Mouse (Mus musculus): ENCODE measurements around the gene Pla2g2c. TPM values are rescaled to one million over a fixed set of nuclear protein-coding genes. Genes with fewer than 3 reads are reported as not detected.

Pla2g2c gene
- polyA plus RNA-seq, 1 experiment from 2014 or later: 0.20 TPM

DNA sequence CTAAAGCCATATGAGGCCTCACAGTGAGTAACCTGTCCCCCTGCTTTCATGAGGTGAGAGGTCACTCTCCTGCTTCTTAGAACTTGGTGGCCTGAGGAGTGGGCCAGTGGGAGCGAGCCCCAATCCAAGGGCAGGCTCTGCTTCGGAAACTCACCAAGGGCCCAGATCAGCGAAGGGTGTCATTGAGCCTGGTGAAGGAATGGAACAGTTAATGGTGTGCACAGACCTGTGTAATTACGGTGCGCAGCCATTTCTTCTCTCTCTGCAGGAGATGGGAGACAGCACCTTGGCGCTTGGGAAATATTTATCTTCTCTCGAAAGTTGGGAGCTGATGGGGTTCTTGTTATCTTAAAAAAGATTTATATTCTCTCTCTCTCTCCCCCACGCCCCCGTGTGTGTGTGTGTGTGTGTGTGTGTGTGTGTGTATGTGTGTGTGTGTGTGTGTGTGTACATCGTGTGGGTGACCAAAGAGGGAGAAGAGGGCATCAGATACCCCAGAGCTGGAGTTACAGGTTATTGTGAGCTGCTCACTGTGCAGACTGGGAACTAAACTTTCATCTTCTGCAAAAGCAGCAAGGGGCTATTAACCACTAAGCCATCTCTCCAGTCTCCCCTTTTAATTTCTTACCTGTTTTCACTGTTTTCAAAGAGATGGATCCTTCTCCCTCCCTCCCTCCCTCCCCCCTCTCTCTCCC lies 27.3 kb upstream of the Pla2g2c start:
- Histone ChIP-seq H3K9me3 (no peaks in the 10 kb centered on the region), H3K9ac (no peak overlapping the region), H3K4me1 (0 out of 2 replicates have a peak, but pooled peaks cover 6% of the 10 kb centered on the region), H3K27me3 (replicated peaks) (peaks cover 66% of the 10 kb centered on the region), H3K27ac (replicated peaks) (no peak overlapping the region), H3K4me3 (no peak overlapping the region), H3K36me3 (no peaks in the 10 kb centered on the region), H3K4me2 (no peak overlapping the region)
- no peak for ATAC-seq (ENCODE audit: extremely low read depth, insufficient number of reproducible peaks, low FRiP score, low TSS enrichment)
- 59% methylated on average over 7 of the region's 10 CpGs for WGBS

DNA sequence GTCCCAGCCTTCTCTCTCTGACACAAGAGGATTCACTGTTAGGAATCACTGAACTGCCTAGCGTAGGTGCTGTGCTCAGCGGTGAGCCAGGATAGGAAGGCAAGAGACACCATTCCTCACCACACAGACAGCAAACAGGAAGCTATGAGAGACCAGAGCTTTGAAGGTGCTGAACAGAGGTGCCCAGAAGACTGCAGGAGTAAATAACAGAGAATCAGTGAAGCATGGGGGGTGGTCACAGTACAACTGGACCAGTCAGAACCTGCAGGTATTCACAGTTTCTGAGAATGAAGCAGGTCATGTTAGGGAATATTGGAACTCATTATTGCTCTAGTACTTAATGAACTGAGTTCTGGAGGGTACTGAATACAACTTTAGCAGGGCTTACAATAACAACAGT lies 26.3 kb upstream of the Pla2g2c start:
- WGBS: 46% methylated on average over 2 of the region's 2 CpGs
- Histone ChIP-seq H3K36me3 (no peaks in the 10 kb centered on the region), H3K9me3 (no peaks in the 10 kb centered on the region), H3K27me3 (replicated peaks) (peaks cover 64% of the 10 kb centered on the region), H3K4me3 (no peak overlapping the region), H3K4me1 (0 out of 2 replicates have a peak, but pooled peaks cover 4% of the 10 kb centered on the region), H3K9ac (no peak overlapping the region), H3K27ac (replicated peaks) (no peak overlapping the region), H3K4me2 (no peak overlapping the region)
- no peak for ATAC-seq (ENCODE audit: extremely low read depth, insufficient number of reproducible peaks, low FRiP score, low TSS enrichment)

DNA sequence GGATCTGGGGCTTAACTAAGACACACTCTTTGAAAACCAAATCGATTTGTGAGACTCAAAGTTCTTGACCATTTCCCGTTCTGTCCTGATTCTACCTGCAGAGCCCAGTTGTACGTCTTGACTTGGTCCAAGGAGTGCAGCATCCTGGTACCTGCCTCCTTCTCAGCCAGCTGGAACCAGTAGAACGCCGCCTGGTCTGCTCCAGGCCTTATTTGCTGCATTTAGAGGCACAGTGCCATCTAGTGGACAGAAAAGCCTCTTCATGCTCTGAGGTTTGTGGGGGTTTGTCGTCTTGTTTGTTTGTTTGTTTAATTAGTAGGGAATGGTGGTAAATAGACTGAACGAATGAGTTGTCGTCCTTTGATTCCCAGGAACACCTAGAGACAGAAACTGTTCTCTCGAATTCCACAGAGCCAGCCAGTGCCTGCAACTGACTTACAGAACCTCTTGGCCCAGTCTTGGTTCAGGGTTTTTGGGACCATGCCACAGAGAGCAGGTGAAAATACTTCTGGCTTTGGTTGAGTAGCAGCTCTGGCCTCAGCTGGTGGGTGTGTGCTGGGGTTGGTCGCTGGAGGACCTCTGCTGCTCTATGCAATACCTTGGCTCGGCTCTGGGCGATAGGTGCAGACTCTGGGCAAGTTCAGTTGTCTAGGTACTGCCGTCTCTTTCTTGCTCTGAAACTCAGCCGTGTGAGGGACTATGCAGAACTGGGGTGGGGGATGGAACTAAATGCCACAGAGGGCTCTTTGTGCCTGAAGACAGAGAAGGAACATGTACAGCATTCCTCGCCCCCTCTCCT lies 24.2 kb upstream of the Pla2g2c start:
- 25% methylated on average over 15 of the region's 15 CpGs for WGBS
- H3K9me3 ChIP-seq: no peaks in the 10 kb centered on the region
- no peak for ATAC-seq (ENCODE audit: extremely low read depth, insufficient number of reproducible peaks, low FRiP score, low TSS enrichment)
- H3K4me3 ChIP-seq: no peak overlapping the region
- no peak overlapping the region for H3K4me2 ChIP-seq
- no peaks in the 10 kb centered on the region for H3K4me1 ChIP-seq
- H3K9ac ChIP-seq: no peak overlapping the region
- no peaks in the 10 kb centered on the region for H3K36me3 ChIP-seq
- peaks cover 49% of the 10 kb centered on the region for H3K27me3 ChIP-seq (replicated peaks)
- H3K27ac ChIP-seq (replicated peaks): no peak overlapping the region

DNA sequence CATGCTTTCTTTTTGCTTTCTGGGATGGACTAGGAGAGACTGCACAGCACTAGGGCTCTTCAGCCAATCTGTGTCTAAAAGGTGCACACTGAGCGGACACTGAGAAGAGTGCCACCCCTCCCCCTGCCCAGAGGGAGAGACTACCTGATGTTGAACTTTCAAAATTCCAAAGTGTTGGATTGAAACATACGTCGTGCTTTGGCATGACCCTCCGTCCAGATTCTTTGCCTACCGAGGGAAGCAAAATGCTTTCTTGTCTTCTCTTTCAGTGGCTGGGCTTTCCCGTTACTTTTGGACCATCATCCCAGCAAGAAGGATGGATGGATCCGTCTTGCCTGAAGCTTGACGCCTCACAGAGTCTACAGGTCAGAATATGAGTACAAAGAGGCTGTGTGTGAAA lies 23.5 kb upstream of the Pla2g2c start:
- H3K27me3 ChIP-seq (replicated peaks): peaks cover 46% of the 10 kb centered on the region
- no peaks in the 10 kb centered on the region for H3K4me1 ChIP-seq
- H3K36me3 ChIP-seq: no peaks in the 10 kb centered on the region
- no peaks in the 10 kb centered on the region for H3K9me3 ChIP-seq
- H3K4me2 ChIP-seq: no peak overlapping the region
- H3K27ac ChIP-seq (replicated peaks): no peak overlapping the region
- 57% methylated on average over 8 of the region's 8 CpGs for WGBS
- H3K9ac ChIP-seq: no peak overlapping the region
- no peak for ATAC-seq (ENCODE audit: extremely low read depth, insufficient number of reproducible peaks, low FRiP score, low TSS enrichment)
- no peak overlapping the region for H3K4me3 ChIP-seq

DNA sequence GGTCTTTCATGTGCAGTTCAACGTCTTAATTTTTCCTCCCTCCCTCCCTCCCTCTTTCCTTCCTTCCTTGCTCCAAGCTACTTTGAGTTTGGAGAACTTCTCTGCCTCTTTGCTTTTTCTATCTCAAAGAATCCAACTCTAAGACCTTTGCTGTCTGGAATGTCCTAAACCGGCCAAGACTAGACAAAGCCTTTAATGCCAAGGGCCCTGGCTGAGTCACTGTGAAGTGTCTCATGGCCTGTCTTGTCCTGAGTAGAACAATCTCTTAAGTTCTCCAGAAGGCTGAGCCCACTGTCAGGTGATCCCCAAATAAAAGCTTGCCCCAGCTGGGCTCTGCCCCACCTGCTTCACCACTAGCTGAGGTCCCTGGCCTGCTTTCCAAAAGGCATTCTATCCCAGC lies 22.6 kb upstream of the Pla2g2c start:
- no peaks in the 10 kb centered on the region for H3K36me3 ChIP-seq
- ATAC-seq (ENCODE audit: extremely low read depth, insufficient number of reproducible peaks, low FRiP score, low TSS enrichment): no peak
- H3K4me3 ChIP-seq: no peak overlapping the region
- no peak overlapping the region for H3K27ac ChIP-seq (replicated peaks)
- H3K27me3 ChIP-seq (replicated peaks): peaks cover 42% of the 10 kb centered on the region
- no peak overlapping the region for H3K4me2 ChIP-seq
- no peaks in the 10 kb centered on the region for H3K9me3 ChIP-seq
- 68% methylated on average over 2 of the region's 2 CpGs for WGBS
- no peaks in the 10 kb centered on the region for H3K4me1 ChIP-seq
- H3K9ac ChIP-seq: no peak overlapping the region

DNA sequence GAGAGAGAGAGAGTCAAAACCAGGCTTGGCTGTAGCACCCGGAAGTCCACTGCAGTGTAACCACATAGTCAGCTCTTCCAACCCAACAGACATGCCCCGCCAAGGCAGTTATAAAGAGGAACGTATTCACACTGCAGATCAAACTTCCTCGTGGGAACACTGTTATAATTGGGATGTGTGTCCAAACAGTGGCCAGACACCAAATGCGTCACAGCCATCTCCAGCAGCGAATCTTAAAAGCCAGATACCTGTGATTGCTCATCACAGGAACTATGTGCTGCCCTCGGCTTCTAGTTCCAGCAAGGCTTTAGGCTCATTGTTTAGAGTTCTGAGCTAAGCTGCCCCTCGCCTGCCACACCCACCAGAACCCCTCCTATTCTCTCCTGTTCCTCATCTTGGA lies 22.1 kb upstream of the Pla2g2c start:
- WGBS: 63% methylated on average over 8 of the region's 8 CpGs
- ATAC-seq (ENCODE audit: extremely low read depth, insufficient number of reproducible peaks, low FRiP score, low TSS enrichment): no peak
- Histone ChIP-seq H3K9ac (no peak overlapping the region), H3K4me3 (no peak overlapping the region), H3K27me3 (replicated peaks) (peaks cover 38% of the 10 kb centered on the region), H3K9me3 (no peaks in the 10 kb centered on the region), H3K4me2 (no peak overlapping the region), H3K36me3 (no peaks in the 10 kb centered on the region), H3K27ac (replicated peaks) (no peak overlapping the region), H3K4me1 (no peaks in the 10 kb centered on the region)

DNA sequence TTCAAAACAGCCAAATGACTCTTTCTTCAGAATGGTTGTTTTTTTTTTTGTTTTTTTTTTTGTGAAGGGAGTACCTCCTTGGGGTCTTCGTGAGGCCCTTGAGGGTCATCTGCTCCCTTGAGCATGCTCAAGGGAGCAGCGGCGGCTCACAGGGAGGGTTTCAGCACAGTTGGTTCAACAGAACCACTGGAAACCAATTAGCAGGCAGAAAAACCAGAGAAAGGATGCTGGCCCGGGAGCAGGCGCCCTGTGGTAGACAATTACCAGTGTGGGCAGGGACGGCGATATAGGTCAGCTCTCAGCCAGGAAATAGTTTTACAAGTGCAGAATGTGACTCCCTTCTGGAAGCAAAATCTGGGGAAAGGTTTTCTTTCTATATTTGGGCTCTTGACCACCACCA lies 21.0 kb upstream of the Pla2g2c start:
- H3K36me3 ChIP-seq: no peaks in the 10 kb centered on the region
- H3K9me3 ChIP-seq: no peaks in the 10 kb centered on the region
- H3K4me2 ChIP-seq: no peak overlapping the region
- peaks cover 43% of the 10 kb centered on the region for H3K27me3 ChIP-seq (replicated peaks)
- no peak overlapping the region for H3K27ac ChIP-seq (replicated peaks)
- ATAC-seq (ENCODE audit: extremely low read depth, insufficient number of reproducible peaks, low FRiP score, low TSS enrichment): no peak
- WGBS: 41% methylated on average over 7 of the region's 7 CpGs
- H3K4me3 ChIP-seq: no peak overlapping the region
- H3K4me1 ChIP-seq: no peaks in the 10 kb centered on the region
- H3K9ac ChIP-seq: no peak overlapping the region

DNA sequence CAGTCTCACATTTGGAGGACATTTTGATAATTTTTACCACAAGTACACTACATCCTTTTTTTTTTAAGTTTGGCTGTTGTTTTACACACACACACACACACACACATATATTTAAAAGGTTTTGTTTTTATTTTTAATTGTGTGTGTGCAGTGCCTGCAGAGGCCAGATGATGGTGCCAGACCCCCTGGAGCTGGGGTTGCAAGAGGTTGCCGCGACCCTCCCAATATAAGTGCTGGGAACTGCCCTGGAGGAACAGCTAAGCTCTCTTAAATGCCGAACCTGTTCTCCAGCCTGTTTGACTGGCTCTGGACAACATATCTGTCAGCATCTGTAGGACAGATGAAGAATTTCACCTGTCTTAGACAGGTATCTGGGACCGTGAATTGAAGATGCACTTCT lies 20.4 kb upstream of the Pla2g2c start:
- Histone ChIP-seq H3K36me3 (no peaks in the 10 kb centered on the region), H3K4me3 (no peak overlapping the region), H3K4me1 (no peaks in the 10 kb centered on the region), H3K27ac (replicated peaks) (no peak overlapping the region), H3K27me3 (replicated peaks) (peaks cover 43% of the 10 kb centered on the region), H3K9me3 (no peaks in the 10 kb centered on the region), H3K9ac (no peak overlapping the region), H3K4me2 (no peak overlapping the region)
- WGBS: 69% methylated on average over 4 of the region's 4 CpGs
- no peak for ATAC-seq (ENCODE audit: extremely low read depth, insufficient number of reproducible peaks, low FRiP score, low TSS enrichment)

DNA sequence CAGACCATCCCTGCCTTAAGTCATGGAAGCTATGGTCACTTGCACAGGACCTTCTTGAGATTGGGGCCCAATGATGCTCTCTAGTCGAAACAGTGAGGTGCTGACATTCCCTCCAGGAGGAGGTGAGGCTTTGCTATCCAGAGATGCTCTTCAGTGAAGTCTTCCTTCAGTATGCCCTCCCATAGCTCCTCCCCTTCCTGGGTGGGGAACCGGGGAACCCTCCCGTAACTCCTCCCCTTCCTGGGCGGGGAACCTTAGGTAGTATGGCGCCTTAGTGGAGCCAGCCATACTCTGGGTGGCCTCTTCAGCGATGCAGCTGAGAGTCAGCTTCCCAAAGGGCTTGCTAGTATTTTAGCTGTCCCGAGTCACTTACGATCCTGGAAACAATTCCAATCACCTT lies 18.0 kb upstream of the Pla2g2c start:
- H3K9me3 ChIP-seq: no peaks in the 10 kb centered on the region
- WGBS: 86% methylated on average over 8 of the region's 8 CpGs
- H3K4me1 ChIP-seq: no peaks in the 10 kb centered on the region
- no peak overlapping the region for H3K4me3 ChIP-seq
- no peak overlapping the region for H3K27ac ChIP-seq (replicated peaks)
- H3K27me3 ChIP-seq (replicated peaks): peaks cover 37% of the 10 kb centered on the region
- H3K36me3 ChIP-seq: no peaks in the 10 kb centered on the region
- no peak overlapping the region for H3K4me2 ChIP-seq
- no peak overlapping the region for H3K9ac ChIP-seq
- no peak for ATAC-seq (ENCODE audit: extremely low read depth, insufficient number of reproducible peaks, low FRiP score, low TSS enrichment)

DNA sequence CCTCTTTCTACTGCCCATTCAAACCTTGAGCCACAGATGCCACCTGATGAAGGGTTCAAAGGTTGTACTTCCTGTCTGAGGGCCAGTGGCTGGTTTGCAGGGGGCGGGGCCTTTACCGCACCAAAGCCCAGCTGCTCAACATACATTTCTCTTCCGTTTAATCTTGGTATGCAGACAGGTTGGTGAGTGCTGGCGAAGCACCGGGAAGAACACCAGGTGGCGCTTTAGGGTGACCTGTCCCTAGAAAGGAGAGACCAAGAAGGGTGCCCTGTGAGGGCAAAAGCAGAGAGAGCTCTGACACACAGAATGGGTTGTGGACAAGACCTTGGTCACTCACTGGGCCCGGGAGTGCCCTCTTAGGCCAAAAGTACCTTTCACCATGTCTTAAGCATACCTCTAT lies 16.0 kb upstream of the Pla2g2c start:
- H3K4me3 ChIP-seq: no peak overlapping the region
- WGBS: 5% methylated on average over 7 of the region's 7 CpGs
- no peak overlapping the region for H3K9ac ChIP-seq
- ATAC-seq (ENCODE audit: extremely low read depth, insufficient number of reproducible peaks, low FRiP score, low TSS enrichment): no peak
- peaks cover 29% of the 10 kb centered on the region for H3K27me3 ChIP-seq (replicated peaks)
- no peak overlapping the region for H3K27ac ChIP-seq (replicated peaks)
- H3K4me2 ChIP-seq: no peak overlapping the region
- no peaks in the 10 kb centered on the region for H3K4me1 ChIP-seq
- no peaks in the 10 kb centered on the region for H3K36me3 ChIP-seq
- no peaks in the 10 kb centered on the region for H3K9me3 ChIP-seq

DNA sequence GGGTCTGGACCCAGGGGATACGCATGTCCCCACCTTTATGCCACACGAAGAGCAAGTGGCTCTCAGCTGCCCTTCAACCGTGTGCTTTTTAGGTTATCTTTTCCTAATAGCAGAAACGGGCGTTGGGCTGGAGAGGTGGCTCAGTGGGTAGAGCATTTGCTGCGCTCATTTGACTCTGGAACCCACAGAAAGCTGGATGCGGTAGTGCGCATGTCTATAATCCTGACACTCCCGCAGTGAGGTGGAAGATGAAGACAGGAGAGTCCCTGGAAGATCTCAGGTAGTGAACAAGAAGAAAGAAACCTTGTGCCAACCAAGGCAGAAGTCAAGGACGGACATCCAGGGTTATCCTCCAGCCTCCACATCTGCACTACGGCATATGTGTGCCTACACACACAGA lies 15.3 kb upstream of the Pla2g2c start:
- no peak for ATAC-seq (ENCODE audit: extremely low read depth, insufficient number of reproducible peaks, low FRiP score, low TSS enrichment)
- WGBS: 77% methylated on average over 11 of the region's 11 CpGs
- Histone ChIP-seq H3K4me1 (no peaks in the 10 kb centered on the region), H3K4me3 (no peak overlapping the region), H3K27me3 (replicated peaks) (peaks cover 27% of the 10 kb centered on the region), H3K36me3 (no peaks in the 10 kb centered on the region), H3K27ac (replicated peaks) (no peak overlapping the region), H3K9ac (no peak overlapping the region), H3K9me3 (no peaks in the 10 kb centered on the region), H3K4me2 (no peak overlapping the region)

DNA sequence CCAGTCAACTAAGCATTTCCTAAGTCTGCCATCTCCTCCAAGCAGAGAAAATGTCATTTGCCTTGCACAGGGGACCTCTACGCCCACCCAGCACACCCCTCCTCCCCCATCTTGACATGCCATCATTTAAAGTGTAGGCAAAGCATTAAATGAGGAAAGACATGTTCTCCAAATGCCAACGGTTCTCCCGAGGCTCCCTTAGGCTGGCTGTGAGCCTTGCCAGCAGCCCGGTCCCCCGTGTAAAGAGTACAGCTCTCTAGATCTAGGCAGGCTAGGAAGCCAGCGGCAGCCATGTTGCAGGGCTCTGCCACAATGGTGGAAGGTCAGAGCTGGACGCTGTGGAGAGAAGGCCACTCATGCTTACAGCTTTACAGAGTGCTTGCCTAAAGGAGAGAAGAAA lies 14.6 kb upstream of the Pla2g2c start:
- Histone ChIP-seq H3K4me1 (no peaks in the 10 kb centered on the region), H3K4me2 (no peak overlapping the region), H3K9me3 (no peaks in the 10 kb centered on the region), H3K36me3 (no peaks in the 10 kb centered on the region), H3K27me3 (replicated peaks) (peaks cover 27% of the 10 kb centered on the region), H3K27ac (replicated peaks) (no peak overlapping the region), H3K9ac (no peak overlapping the region), H3K4me3 (no peak overlapping the region)
- ATAC-seq (ENCODE audit: extremely low read depth, insufficient number of reproducible peaks, low FRiP score, low TSS enrichment): no peak
- 71% methylated on average over 7 of the region's 7 CpGs for WGBS

Data from heart, embryonic 13.5 days (tissue).